Mouse (Mus musculus) layer of hippocampus, adult 18-20 months (tissue): Measurements from ENCODE around the gene Atp8b4. TPM values are rescaled to one million over a fixed set of nuclear protein-coding genes. Genes with fewer than 3 reads are reported as not detected.

Experiments
- DNase-seq, 2 experiments: peaks; one replicate each; pipeline ENCODE4 v3.0.0; 2022; ENCODE audit warnings: low spot score in 2 of 2
- total RNA-seq, 2 experiments: library from RNA; stranded (reverse); gene quantifications; 2 replicates each; pipeline ENCODE4 v1.2.3; 2021

Gene Atp8b4
- total RNA-seq, 2 experiments from 2014 or later = not detected

DNA sequence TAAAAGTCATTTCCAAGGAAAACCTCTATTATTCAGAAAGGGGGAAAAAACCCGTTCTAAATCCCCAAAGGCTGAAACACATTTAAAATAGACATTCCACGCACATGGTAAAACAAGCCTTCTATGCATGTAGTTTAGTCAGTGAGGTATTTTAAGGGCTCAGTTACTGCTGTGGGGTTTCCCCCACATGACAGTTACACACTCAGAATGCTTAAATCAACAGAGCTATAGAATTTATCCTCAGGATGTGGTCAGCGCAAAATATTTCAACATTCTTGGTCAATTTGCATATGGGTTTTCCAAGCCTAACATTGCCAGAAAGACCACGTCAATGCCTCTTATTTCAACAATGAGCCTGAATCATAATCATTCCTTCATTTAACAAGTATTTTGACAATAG lies 190.5 kb downstream of the Atp8b4 start:
- DNase-seq = no peak

GRCm38 (mm10) chr2:126304621-126305020 lies 195.9 kb downstream of the Atp8b4 start:
- no peak for DNase-seq

DNA sequence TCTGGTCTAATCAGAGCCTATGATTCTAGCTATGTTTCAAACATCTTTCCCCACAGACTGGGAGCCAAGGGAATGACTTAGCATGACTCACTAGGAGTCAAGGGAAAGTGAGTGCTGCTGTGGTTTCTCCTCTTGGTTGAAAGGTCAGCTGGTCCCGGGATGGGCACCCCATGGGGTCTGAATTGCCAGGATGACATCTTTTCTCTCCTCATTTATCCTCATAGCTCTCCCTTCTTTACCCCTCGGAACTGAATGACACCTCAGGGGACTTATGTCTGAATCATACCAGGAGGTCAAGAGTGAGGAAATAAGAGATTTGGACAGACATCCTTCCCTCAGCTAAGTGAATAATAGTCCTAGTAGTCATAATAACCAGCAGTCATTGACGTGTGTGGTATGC lies 197.2 kb downstream of the Atp8b4 start:
- no peak for DNase-seq

GRCm38 (mm10) chr2:126302381-126302780 lies 198.1 kb downstream of the Atp8b4 start:
- no peak for DNase-seq

DNA sequence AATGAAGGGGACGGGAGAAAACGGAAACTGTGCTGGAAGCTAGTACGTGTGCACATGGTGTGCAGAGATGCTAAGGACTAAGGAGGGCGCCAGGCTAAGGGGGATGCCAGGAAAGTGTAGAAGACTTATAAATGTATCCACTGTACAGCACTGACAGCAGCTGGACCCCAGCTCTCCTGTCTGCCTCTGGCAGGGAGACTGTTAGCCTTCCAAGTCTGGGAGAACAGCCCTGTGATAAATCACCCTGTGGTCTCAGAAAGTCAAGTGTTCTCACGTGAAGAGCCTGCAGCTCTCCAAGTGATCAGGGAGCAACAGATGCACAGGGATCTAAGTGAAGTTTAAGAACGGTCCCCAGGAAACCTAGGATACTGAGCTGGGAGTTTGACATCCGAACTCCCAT lies 209.8 kb downstream of the Atp8b4 start:
- no peak for DNase-seq

GRCm38 (mm10) chr2:126287942-126288341 lies 212.5 kb downstream of the Atp8b4 start:
- DNase-seq = peak in 1 of 2 experiments; percentile 40

DNA sequence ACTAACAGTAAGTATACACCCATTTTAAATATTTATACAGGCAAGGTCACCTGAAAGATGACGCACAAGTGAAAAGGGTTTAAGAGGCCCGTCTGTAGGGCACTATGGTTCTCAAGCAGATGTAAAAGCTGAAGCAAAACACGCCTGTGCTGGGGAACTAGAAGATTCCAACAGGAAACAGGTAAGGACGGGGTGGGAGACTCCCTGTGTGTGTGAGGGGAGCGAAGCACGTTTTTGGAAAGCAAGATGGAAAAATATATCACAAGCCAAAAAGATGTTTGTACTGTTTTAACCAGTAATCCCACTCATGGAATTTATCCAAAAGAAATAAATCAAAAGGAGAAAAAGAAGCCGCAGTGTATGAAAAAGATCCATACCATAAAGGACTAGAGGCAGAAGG lies 214.1 kb downstream of the Atp8b4 start:
- DNase-seq = no peak

DNA sequence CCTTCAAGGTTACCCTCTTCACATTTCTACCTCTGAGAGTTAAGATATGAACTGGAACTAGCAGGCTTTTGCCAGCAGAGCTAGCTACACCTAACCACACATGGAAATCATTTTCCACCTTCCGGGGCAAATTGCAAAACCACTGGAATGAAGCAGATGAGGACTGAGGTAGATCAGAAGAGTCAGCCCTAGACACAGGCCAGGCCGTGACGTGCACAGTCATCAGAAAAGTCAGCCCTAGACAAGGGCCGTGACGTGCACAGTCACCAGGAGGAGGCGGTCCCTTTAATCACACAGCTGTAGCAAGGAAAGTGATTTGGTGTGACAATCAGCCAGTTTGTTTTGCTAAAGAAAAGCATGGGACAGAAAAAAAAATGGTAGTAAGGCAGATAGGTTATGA lies 216.4 kb downstream of the Atp8b4 start:
- no peak for DNase-seq

DNA sequence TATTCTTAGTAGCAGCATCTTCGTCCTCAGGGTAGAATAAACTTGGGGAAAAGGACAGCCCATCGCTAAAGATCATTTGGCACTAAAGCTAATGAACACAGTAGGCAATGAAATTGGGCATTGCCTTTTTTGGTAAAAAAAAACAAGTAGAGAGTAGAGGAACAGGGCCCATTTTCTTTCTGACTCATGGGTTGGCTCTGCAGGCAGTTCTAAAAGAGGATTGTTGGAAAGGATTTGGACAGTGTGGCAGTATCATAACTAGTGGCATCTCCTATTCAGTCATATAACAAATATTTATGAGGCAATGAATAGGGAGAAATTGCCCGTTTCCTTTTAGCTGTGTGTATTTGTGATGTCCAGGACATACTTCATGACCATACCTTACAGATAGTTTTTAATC lies 217.4 kb downstream of the Atp8b4 start:
- peak in 1 of 2 experiments; percentile 24 for DNase-seq

GRCm38 (mm10) chr2:126275511-126275910 lies 225.0 kb downstream of the Atp8b4 start:
- no peak for DNase-seq

DNA sequence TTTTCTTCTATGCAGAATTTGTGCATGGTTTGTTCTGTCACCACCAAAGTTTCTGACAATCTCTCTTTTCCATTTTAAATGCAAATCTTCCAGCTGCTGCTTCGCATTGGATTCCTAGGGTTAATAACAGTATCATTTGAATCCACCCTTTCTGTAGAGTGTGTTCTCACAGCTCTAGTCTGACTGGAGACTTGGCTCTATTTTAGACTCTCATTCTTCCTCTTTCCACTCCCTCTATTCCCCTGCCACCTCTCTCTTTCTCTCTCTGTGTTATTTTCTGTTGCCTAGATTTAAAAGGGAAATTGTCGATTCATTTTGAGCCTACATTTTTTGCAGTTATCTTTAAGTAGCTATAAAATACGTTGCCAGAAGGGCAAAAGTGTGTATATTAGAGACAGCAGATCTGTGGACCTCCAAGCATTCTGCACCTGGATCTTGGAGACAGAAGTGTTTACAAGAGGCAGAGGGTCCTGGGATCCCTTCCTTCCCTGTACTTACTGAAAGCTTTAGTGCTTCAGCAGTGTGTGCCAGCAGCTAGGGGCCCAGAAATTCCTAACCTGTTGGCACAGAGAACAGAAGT lies 225.6 kb downstream of the Atp8b4 start:
- DNase-seq = no peak

DNA sequence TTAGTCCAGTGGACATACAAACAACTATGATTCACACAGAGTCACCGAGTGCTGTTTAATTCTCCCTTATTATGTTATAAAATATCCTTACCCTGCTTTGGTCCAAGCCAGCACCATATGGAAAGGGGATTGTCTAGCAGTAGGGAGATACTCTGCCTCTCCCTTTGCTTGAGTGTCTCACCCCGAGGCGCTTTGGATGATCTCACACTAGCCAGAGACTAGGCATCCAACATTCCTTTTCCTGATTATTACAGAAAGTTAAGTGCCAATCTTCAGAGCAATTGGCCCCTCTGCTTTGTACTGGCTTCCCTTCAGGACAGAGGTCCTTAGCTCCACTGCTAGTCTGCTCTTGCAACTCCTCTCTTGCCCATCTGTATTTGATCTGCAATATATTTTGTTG lies 226.2 kb downstream of the Atp8b4 start:
- DNase-seq = no peak

Other genes starting within 250 kb of the Atp8b4 start
- gene Slc27a2, start 51.7 kb upstream of the Atp8b4 start, total RNA-seq = 10 to 100 TPM; 13.9 to 14.2 TPM
- 1 to 10 TPM; 1.2 to 2.2 TPM for gene Hdc, start 118.6 kb upstream of the Atp8b4 start, total RNA-seq
- gene Gabpb1, start 175.7 kb upstream of the Atp8b4 start, total RNA-seq = 10 to 100 TPM; 15.4 to 19.6 TPM
- gene Usp8, start 206.7 kb upstream of the Atp8b4 start, total RNA-seq = 10 to 100 TPM; 51.3 to 55.4 TPM